In genomic region chr11:96987873-96988655, GRCm38 (mm10) we compare ENCODE assay signal across 8 mouse cellular contexts. TPM values are rescaled to one million over a fixed set of nuclear protein-coding genes. Genes with fewer than 3 reads are reported as not detected.
DNase-seq lines count a peak whose midpoint lies in the region; ATAC-seq and TF ChIP-seq lines count a peak whose summit lies in the region.

No protein-coding gene starts in this region.

- H3K4me3 ChIP-seq in kidney, adult 2 months (ENCODE audit: insufficient read depth, low read depth, low read length), result peak overlapping the region; percentile 17
- peak overlapping the region; percentile 67 for H3K4me3 ChIP-seq in ES-Bruce4 (ENCODE audit: low read depth, low read length)
- peak overlapping the region; percentile 33 for H3K4me3 ChIP-seq in forebrain, embryonic 13.5 days
- peak overlapping the region; percentile 25 for H3K4me3 ChIP-seq in limb, embryonic 14.5 days (replicated peaks; ENCODE audit: low read length)
- H3K4me3 ChIP-seq in neural tube, embryonic 15.5 days (replicated peaks), result peak overlapping the region; percentile 41

- TF ChIP-seq CTCF in kidney, adult 2 months (conservative IDR thresholded peaks at IDR 0.05; ENCODE audit: insufficient read depth, insufficient read length, low read depth, low read length), result no peak
- no peak for TF ChIP-seq CTCF in ES-Bruce4 (IDR thresholded peaks at IDR 0.05; ENCODE audit: low read depth, low read length)

- no peaks in the 10 kb centered on the region for H3K36me3 ChIP-seq in kidney, adult 2 months (ENCODE audit: control insufficient read depth, insufficient read depth, low read length)
- H3K36me3 ChIP-seq in ES-Bruce4 (ENCODE audit: control insufficient read depth, insufficient read depth, low read length, poor library complexity, severe bottlenecking), result no peaks in the 10 kb centered on the region
- H3K36me3 ChIP-seq in forebrain, embryonic 13.5 days (ENCODE audit: poor library complexity, severe bottlenecking), result no peaks in the 10 kb centered on the region
- H3K36me3 ChIP-seq in limb, embryonic 14.5 days (ENCODE audit: control insufficient read depth, insufficient read depth, low read length), result no peaks in the 10 kb centered on the region
- no peaks in the 10 kb centered on the region for H3K36me3 ChIP-seq in neural tube, embryonic 15.5 days

- H3K9ac ChIP-seq in ES-Bruce4 (ENCODE audit: low read depth, poor library complexity, severe bottlenecking), result peak overlapping the region; percentile 32
- H3K9ac ChIP-seq in forebrain, embryonic 13.5 days, result peak overlapping the region; percentile 49
- H3K9ac ChIP-seq in limb, embryonic 14.5 days (ENCODE audit: low read depth, low read length, severe bottlenecking), result no peak overlapping the region
- H3K9ac ChIP-seq in neural tube, embryonic 15.5 days (replicated peaks), result peak overlapping the region; percentile 24

- H3K9me3 ChIP-seq in ES-Bruce4 (replicated peaks; ENCODE audit: control insufficient read depth, insufficient read depth, low read length, poor library complexity, severe bottlenecking), result no peaks in the 10 kb centered on the region
- no peaks in the 10 kb centered on the region for H3K9me3 ChIP-seq in forebrain, embryonic 13.5 days (replicated peaks)
- H3K9me3 ChIP-seq in limb, embryonic 14.5 days (ENCODE audit: control insufficient read depth, low read length), result no peaks in the 10 kb centered on the region
- H3K9me3 ChIP-seq in neural tube, embryonic 15.5 days (replicated peaks), result no peaks in the 10 kb centered on the region

- H3K4me1 ChIP-seq in kidney, adult 2 months (ENCODE audit: control insufficient read depth, insufficient read depth, low read length), result no peaks in the 10 kb centered on the region
- H3K4me1 ChIP-seq in ES-Bruce4 (ENCODE audit: control insufficient read depth, insufficient read depth, low read length), result no peaks in the 10 kb centered on the region
- peaks cover 12% of the 10 kb centered on the region; the same call in 1 of the 2 replicates for H3K4me1 ChIP-seq in forebrain, embryonic 13.5 days
- H3K4me1 ChIP-seq in limb, embryonic 14.5 days (ENCODE audit: control insufficient read depth, insufficient read depth, low read length), result peaks cover 36% of the 10 kb centered on the region
- H3K4me1 ChIP-seq in neural tube, embryonic 15.5 days, result peaks cover 15% of the 10 kb centered on the region

- no peak for TF ChIP-seq POLR2A in kidney, adult 2 months (IDR thresholded peaks at IDR 0.05; ENCODE audit: low read depth, low read length)
- peak; percentile 17 for TF ChIP-seq POLR2A in ES-Bruce4 (IDR thresholded peaks at IDR 0.05; ENCODE audit: insufficient read depth, low read length)
- TF ChIP-seq POLR2A in limb, embryonic 14.5 days (IDR thresholded peaks at IDR 0.05; ENCODE audit: borderline replicate concordance, extremely low read depth, insufficient read depth, insufficient read length), result no peak

- ATAC-seq in forebrain, embryonic 13.5 days, result peak; percentile 50; the same call in 1 of the 2 replicates
- no peak for ATAC-seq in limb, embryonic 14.5 days (ENCODE audit: low FRiP score, low read depth)
- ATAC-seq in neural tube, embryonic 15.5 days (ENCODE audit: low FRiP score), result peak; percentile 76

- H3K27ac ChIP-seq in kidney, adult 2 months (ENCODE audit: insufficient read depth, low read depth, low read length), result no peak overlapping the region
- peak overlapping the region; percentile 31; the same call in 1 of the 2 replicates for H3K27ac ChIP-seq in ES-Bruce4 (ENCODE audit: insufficient read depth, low read length)
- no peak overlapping the region for H3K27ac ChIP-seq in forebrain, embryonic 13.5 days
- H3K27ac ChIP-seq in limb, embryonic 14.5 days (replicated peaks; ENCODE audit: low read depth, low read length), result no peak overlapping the region
- peak overlapping the region; percentile 60 for H3K27ac ChIP-seq in neural tube, embryonic 15.5 days (replicated peaks)

- peak overlapping the region; percentile 59 for H3K4me2 ChIP-seq in forebrain, embryonic 13.5 days
- peak overlapping the region; percentile 53 for H3K4me2 ChIP-seq in limb, embryonic 14.5 days (replicated peaks; ENCODE audit: low read depth, low read length, severe bottlenecking)
- H3K4me2 ChIP-seq in neural tube, embryonic 15.5 days, result peak overlapping the region; percentile 68

- DNase-seq in kidney, adult 2 months, result no peak
- no peak for DNase-seq in kidney, adult 9 months
- DNase-seq in limb, embryonic 14.5 days (ENCODE audit: low spot score), result no peak
- DNase-seq in ovary, postnatal 36 days (ENCODE audit: low spot score), result no peak
- no peak for DNase-seq in gastrocnemius, adult 18-20 months (ENCODE audit: low spot score)

- H3K27me3 ChIP-seq in kidney, adult 2 months (replicated peaks; ENCODE audit: control insufficient read depth, insufficient read depth, low read length), result no peaks in the 10 kb centered on the region
- H3K27me3 ChIP-seq in ES-Bruce4 (ENCODE audit: control insufficient read depth, insufficient read depth, low read length, poor library complexity, severe bottlenecking), result no peaks in the 10 kb centered on the region
- H3K27me3 ChIP-seq in forebrain, embryonic 13.5 days, result peaks cover 72% of the 10 kb centered on the region
- no peaks in the 10 kb centered on the region for H3K27me3 ChIP-seq in limb, embryonic 14.5 days (ENCODE audit: control insufficient read depth, insufficient read depth, low read length)
- H3K27me3 ChIP-seq in neural tube, embryonic 15.5 days (replicated peaks), result peaks cover 37% of the 10 kb centered on the region

- 0 out of 2 replicates have a peak, but pooled peaks have one; percentile 41 for TF ChIP-seq EP300 in ES-Bruce4 (IDR thresholded peaks at IDR 0.05; ENCODE audit: insufficient read depth, low read depth, low read length)

- 11% methylated on average over 31 of the region's 31 CpGs for WGBS in kidney, adult 2 months
- 4% methylated on average over 31 of the region's 31 CpGs for WGBS in forebrain, embryonic 13.5 days
- WGBS in limb, embryonic 14.5 days, result 4% methylated on average over 29 of the region's 31 CpGs
- 4% methylated on average over 31 of the region's 31 CpGs for WGBS in neural tube, embryonic 15.5 days

RNA-seq across cellular contexts. Expression of gene Sp2, which starts 5.3 kb away (rescaled TPM):
- polyA plus RNA-seq in kidney, adult 2 months (2012; rRNA removed), result 11.9 and 13.3 TPM in 2 replicates
- polyA plus RNA-seq in ES-Bruce4 (2011; ENCODE audit: insufficient read depth, insufficient read length, low read depth, missing spikeins), result 29.0 and 30.5 TPM in 2 replicates
- 18.3 and 18.8 TPM in 2 replicates for polyA plus RNA-seq in forebrain, embryonic 13.5 days (2015; fragmentation: Nextera tagmentation; extraction: Ambion mirVana)
- polyA plus RNA-seq in limb, embryonic 14.5 days (2012; rRNA removed), result 16.0 and 22.3 TPM in 2 replicates
- 17.1 and 18.7 TPM in 2 replicates for polyA plus RNA-seq in limb, embryonic 14.5 days (2014; fragmentation: Nextera tagmentation; extraction: Ambion mirVana)
- 13.0 and 15.8 TPM in 2 replicates for polyA plus RNA-seq in neural tube, embryonic 15.5 days (2015; fragmentation: Nextera tagmentation; extraction: Ambion mirVana)
- 10 to 100 TPM; 11.2 TPM for total RNA-seq in gastrocnemius, adult 18-20 months (2021)

RNA-seq across cellular contexts. Expression of gene Sp6, which starts 25.1 kb away (rescaled TPM):
- polyA plus RNA-seq in kidney, adult 2 months (2012; rRNA removed), result 0.91 and 0.95 TPM in 2 replicates
- polyA plus RNA-seq in ES-Bruce4 (2011; ENCODE audit: insufficient read depth, insufficient read length, low read depth, missing spikeins), result 12.4 and 13.5 TPM in 2 replicates
- polyA plus RNA-seq in forebrain, embryonic 13.5 days (2015; fragmentation: Nextera tagmentation; extraction: Ambion mirVana), result 0.15 and 0.21 TPM in 2 replicates
- 4.8 and 5.6 TPM in 2 replicates for polyA plus RNA-seq in limb, embryonic 14.5 days (2012; rRNA removed)
- 3.9 and 4.5 TPM in 2 replicates for polyA plus RNA-seq in limb, embryonic 14.5 days (2014; fragmentation: Nextera tagmentation; extraction: Ambion mirVana)
- polyA plus RNA-seq in neural tube, embryonic 15.5 days (2015; fragmentation: Nextera tagmentation; extraction: Ambion mirVana), result 0.23 and 0.52 TPM in 2 replicates
- total RNA-seq in gastrocnemius, adult 18-20 months (2021), result under 1 TPM; 0.09 to 0.14 TPM

RNA-seq across cellular contexts. Expression of gene Scrn2, which starts 41.7 kb away (rescaled TPM):
- polyA plus RNA-seq in kidney, adult 2 months (2012; rRNA removed), result 104 and 112 TPM in 2 replicates
- 6.8 and 7.4 TPM in 2 replicates for polyA plus RNA-seq in ES-Bruce4 (2011; ENCODE audit: insufficient read depth, insufficient read length, low read depth, missing spikeins)
- polyA plus RNA-seq in forebrain, embryonic 13.5 days (2015; fragmentation: Nextera tagmentation; extraction: Ambion mirVana), result 22.8 and 23.0 TPM in 2 replicates
- 23.3 and 29.0 TPM in 2 replicates for polyA plus RNA-seq in limb, embryonic 14.5 days (2012; rRNA removed)
- 20.3 and 21.4 TPM in 2 replicates for polyA plus RNA-seq in limb, embryonic 14.5 days (2014; fragmentation: Nextera tagmentation; extraction: Ambion mirVana)
- polyA plus RNA-seq in neural tube, embryonic 15.5 days (2015; fragmentation: Nextera tagmentation; extraction: Ambion mirVana), result 12.6 and 18.5 TPM in 2 replicates
- 10 to 100 TPM; 13.1 to 13.2 TPM for total RNA-seq in gastrocnemius, adult 18-20 months (2021)

RNA-seq across cellular contexts. Expression of gene Pnpo, which starts 44.3 kb away (rescaled TPM):
- 73.0 and 77.1 TPM in 2 replicates for polyA plus RNA-seq in kidney, adult 2 months (2012; rRNA removed)
- 23.6 and 24.1 TPM in 2 replicates for polyA plus RNA-seq in ES-Bruce4 (2011; ENCODE audit: insufficient read depth, insufficient read length, low read depth, missing spikeins)
- polyA plus RNA-seq in forebrain, embryonic 13.5 days (2015; fragmentation: Nextera tagmentation; extraction: Ambion mirVana), result 13.9 and 20.0 TPM in 2 replicates
- 13.9 and 15.4 TPM in 2 replicates for polyA plus RNA-seq in limb, embryonic 14.5 days (2012; rRNA removed)
- 22.6 and 24.2 TPM in 2 replicates for polyA plus RNA-seq in limb, embryonic 14.5 days (2014; fragmentation: Nextera tagmentation; extraction: Ambion mirVana)
- 30.8 and 35.8 TPM in 2 replicates for polyA plus RNA-seq in neural tube, embryonic 15.5 days (2015; fragmentation: Nextera tagmentation; extraction: Ambion mirVana)
- 1 to 10 TPM; 7.6 to 9.0 TPM for total RNA-seq in gastrocnemius, adult 18-20 months (2021)

RNA-seq across cellular contexts. Expression of gene Lrrc46, which starts 53.1 kb away (rescaled TPM):
- polyA plus RNA-seq in kidney, adult 2 months (2012; rRNA removed), result 1.9 and 2.5 TPM in 2 replicates
- polyA plus RNA-seq in ES-Bruce4 (2011; ENCODE audit: insufficient read depth, insufficient read length, low read depth, missing spikeins), result 1.5 and 2.4 TPM in 2 replicates
- polyA plus RNA-seq in forebrain, embryonic 13.5 days (2015; fragmentation: Nextera tagmentation; extraction: Ambion mirVana), result 3.0 and 3.6 TPM in 2 replicates
- 0.63 and 0.95 TPM in 2 replicates for polyA plus RNA-seq in limb, embryonic 14.5 days (2012; rRNA removed)
- polyA plus RNA-seq in limb, embryonic 14.5 days (2014; fragmentation: Nextera tagmentation; extraction: Ambion mirVana), result 0.69 and 0.91 TPM in 2 replicates
- polyA plus RNA-seq in neural tube, embryonic 15.5 days (2015; fragmentation: Nextera tagmentation; extraction: Ambion mirVana), result 1.9 and 2.3 TPM in 2 replicates
- total RNA-seq in gastrocnemius, adult 18-20 months (2021), result under 1 TPM in 1 of 2 experiments, not detected in 1; 0.16 TPM

Comparison
In these comparisons a context has a peak if more than half of its experiments do, and no peak if none do; other contexts are left out.
1. H3K27ac ChIP-seq: peak in ES-Bruce4 (single experiment) and neural tube, embryonic 15.5 days (single experiment); none in kidney, adult 2 months (single experiment), forebrain, embryonic 13.5 days (single experiment) and limb, embryonic 14.5 days (single experiment).
2. H3K4me3 ChIP-seq: peak in every context shown above with its lines; median percentile 67 in ES-Bruce4; 41 in neural tube, embryonic 15.5 days; 33 in forebrain, embryonic 13.5 days; 25 in limb, embryonic 14.5 days; 17 in kidney, adult 2 months.
3. Peak in every context shown above with its lines, with median percentiles within 50 percentile points of each other: H3K4me2 ChIP-seq.